Mouse (Mus musculus) adrenal gland (tissue): ENCODE data around the gene Neurod6.

ENCODE experiments used
- intact Hi-C: fragments of 180-260 bp; cut with DNase I; formaldehyde crosslinking; loops from one replicate; pipeline ENCODE4 v1.15.1; 2025

Neurod6 gene

DNA sequence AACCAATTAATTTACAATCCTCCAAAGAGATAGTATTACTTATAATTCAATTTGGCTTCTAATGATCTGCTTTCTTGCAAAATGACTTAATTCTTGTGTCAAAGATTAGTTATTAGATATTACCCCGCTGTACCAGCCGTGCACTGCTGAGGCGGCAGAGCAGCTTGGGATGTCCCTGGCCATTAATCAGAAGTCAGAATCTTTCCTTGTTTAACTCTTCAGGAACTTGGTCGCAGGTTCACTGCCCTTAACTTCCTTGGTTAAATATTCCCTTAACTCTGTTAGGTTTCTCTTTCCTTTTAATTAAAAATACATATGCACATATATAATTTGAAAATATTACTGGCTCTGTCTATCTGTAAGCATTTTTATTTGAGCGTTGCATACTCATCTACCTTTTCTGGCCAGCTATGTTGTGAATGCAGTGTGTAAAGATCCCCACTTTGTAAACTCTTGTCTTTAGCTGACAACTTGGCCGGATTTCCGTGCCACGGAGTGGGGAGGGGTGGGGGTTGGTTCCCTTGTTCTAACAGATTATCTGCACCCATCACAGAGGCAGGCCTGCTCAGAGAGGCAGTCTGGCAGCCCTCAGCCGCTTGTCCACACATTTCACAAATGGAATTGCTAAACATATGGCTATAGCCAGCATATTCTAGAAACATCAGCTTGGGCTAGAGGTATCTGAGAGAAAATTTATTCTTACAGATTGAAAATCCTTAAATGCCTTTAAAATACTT is 34.1 kb downstream of the Neurod6 start:
- intact Hi-C loops: no loop called here

DNA sequence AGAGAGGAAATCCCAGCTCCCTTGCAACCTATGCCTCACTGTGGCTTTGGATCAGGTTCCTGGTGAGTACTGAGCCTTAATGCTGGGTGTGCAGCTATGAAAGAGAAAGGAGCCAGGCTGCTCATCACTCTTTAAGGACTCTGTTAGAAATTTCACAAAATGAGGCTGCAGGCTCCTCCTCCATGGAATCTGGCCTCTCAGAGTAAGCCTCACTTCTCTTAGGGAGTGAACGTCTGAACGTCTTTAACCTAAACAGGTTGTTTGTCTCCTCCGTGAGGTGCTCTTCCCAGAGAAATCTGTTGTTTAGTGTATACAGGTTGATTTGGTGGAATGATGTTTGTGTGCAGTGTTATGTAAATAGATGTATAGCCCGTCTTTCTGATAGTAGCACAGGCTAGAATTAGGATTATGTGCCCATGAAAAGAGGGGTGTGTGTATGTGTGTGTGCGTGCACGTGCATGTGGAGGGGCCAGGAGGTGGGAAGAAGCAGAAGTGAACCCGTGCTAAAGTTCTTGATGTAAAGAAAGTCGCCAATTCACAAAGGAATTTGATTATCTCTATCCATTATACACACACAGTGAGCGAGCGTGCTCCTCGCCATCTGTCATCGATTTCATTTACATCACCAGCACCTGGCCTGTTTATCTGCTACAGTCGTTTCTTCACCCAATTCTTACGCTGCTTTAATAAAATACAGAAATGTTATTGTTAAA is 34.8 kb downstream of the Neurod6 start:
- intact Hi-C loops: no loop called here

DNA sequence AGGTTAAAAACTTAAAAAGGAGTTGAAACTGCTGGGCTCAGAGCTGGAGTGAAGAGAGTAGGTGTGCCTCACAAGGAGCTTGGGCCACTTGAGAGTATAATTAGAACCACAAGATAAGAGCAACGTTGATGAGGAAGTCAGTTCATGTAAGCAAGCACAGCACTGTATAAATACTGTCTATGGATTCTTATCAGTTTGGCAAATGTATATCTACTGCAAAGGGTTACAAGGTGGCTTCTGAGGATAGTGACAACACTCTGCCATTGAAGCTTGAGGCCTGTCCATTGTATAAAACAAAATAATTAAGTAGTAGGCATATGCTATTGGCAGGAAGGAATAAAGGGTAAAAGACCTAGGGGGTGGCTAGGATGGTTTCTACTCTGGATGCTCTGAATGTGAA is 46.4 kb downstream of the Neurod6 start:
- intact Hi-C loops: no loop called here
